Mouse (Mus musculus) bone marrow macrophage, adult 2 months (primary cell): ENCODE measurements around the gene Gng10.

Experiments used
- CTCF ChIP-seq: IDR thresholded peaks from 2 replicates; pipeline ENCODE4 v1.5.1; 2012; ENCODE audit warnings: low read depth, mild to moderate bottlenecking, low read length, moderate library complexity
- POLR2A ChIP-seq: IDR thresholded peaks from 2 replicates; pipeline ENCODE4 v1.6.1; 2012; ENCODE audit warnings: mild to moderate bottlenecking, low read depth, low read length, borderline replicate concordance

GRCm38 (mm10) chr4:59011446-59011845 is 23.4 kb upstream of the Gng10 start:
- TF ChIP-seq CTCF (no peak), POLR2A (no peak)
